Mouse (Mus musculus) retina, adult 2 months (tissue): Measurements from ENCODE around the gene Cmya5.
"Not testable (repeated sequence)": the region's sequence is repeated elsewhere in the genome, so short reads cannot be mapped to it uniquely, and the experiment has no call there.

Experiments used
- DNase-seq: peaks from one replicate; pipeline ENCODE4 v3.0.0-alpha.2; 2012; ENCODE audit warnings: low read depth, low spot score

Gene Cmya5

GRCm38 (mm10) chr13:93122321-93122720 lies 22.2 kb downstream of the Cmya5 start:
- no peak for DNase-seq

GRCm38 (mm10) chr13:93117241-93117640 lies 27.3 kb downstream of the Cmya5 start:
- no peak for DNase-seq

DNA sequence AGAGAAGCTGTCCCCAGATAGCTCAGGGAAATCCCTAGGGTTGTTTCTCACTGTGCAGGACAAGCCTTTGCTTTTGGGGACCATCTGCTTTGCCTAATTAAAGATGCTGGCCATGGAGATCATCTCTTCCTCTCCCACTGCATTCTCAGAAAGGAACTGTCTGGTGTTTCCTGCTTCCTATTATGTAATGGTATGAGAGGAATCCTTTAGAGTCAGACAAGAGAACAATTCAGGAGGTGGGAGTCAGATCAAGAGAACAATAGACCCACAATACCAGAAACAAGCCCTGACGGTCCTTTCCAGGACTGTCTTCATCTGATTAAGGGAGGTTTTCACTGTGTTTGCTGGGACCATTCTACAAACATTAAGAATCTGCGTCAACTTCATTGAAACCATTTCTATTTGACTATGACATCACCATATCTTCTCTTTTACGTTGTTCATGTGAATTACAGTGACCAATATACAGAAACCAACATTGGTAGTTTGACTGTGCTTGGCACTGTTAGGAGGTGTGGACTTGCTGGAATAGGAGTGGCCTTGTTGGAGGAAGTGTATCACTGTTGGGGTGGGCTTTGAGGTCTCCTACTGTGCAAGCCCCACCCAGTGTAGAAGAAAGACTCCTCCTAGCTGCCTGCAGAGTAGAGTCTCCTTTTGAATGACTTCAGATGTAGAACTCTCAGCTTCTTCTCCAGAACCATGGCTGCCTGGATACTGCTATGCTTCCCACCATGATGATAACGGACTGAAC lies 42.0 kb downstream of the Cmya5 start:
- no peak for DNase-seq

DNA sequence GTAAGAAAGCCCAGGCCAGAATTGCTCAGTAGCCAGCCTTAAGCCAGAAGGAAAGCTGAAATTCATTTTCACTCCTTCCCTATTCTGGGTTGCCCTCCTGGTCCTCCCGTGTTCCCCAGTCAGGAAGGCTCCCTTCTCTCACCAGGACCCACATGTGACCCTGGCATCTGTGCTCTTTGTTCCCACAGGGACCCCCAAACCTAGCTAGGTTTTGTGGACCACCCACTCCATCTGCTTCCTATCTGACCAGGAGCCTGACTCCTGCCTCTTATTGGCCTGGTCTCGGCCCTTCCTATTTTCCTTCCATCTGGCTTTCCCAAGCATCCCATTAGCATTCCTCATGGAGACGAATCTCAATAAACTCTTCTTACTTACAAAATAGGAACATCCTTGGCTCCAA lies 45.9 kb downstream of the Cmya5 start:
- no peak for DNase-seq

DNA sequence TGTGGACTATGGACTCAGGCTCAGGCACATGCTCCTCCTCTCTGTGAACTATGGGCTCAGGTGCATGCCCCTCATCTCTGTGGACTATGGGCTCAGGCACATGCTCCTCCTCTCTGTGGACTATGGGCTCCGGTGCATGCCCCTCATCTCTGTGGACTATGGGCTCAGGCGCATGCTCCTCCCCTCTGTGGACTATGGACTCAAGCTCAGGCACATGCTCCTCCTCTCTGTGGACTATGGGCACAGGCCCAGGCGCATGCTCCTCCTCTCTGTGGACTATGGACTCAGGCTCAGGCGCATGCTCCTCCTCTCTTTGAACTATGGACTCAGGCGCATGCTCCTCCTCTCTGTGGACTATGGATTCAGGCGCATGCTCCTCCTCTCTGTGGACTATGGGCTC lies 47.9 kb downstream of the Cmya5 start:
- DNase-seq = no peak

GRCm38 (mm10) chr13:93095097-93095791 lies 49.3 kb downstream of the Cmya5 start:
- no peak for DNase-seq

- no peak for DNase-seq
Measured at GRCm38 (mm10) chr13:93094204-93094935, 50.2 kb downstream of the Cmya5 start.

DNA sequence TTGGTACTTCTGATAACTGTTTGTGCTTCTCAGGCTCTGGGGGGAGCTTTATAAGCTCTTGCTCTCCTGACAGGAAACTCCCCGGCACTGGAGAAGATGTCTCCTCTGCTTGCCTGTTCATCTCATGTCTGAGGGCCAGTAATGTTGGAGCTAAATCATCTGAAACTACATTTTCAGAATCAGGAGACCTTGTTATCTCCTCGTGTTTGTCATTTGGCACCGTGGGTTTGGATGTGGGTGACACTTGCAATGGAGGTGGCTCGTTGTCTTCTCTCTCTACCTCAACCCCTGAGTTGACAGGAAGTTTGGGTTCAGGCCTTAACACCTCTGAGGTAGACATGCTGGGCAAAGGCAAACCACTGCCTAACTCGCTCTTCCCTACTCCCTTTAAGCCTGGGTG lies 50.8 kb downstream of the Cmya5 start:
- no peak for DNase-seq

DNA sequence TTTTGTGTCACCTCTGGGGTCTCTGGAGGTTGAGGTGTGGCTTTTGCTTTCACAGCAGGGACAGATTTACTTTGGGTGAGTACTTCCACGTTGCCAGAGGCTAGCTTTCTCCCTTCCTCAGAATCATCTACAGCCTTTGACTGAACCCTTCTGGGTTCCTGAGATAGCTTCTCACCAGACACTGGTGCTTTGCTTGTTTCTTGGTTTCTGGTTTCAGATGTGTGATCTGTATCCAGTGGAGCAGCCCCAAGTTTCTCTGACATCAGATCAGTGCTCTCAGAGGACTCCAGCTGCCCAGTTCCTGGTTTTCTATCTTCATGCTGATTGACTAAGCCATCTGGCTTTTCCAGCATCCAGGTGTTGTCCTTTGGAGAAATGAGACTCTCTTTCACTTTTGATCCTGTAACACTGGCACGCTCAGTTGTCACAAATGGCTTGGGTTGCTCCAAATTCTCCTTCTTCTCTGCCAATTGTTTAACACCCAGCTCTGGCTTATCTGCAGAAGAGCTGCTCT lies 51.6 kb downstream of the Cmya5 start:
- no peak for DNase-seq

DNA sequence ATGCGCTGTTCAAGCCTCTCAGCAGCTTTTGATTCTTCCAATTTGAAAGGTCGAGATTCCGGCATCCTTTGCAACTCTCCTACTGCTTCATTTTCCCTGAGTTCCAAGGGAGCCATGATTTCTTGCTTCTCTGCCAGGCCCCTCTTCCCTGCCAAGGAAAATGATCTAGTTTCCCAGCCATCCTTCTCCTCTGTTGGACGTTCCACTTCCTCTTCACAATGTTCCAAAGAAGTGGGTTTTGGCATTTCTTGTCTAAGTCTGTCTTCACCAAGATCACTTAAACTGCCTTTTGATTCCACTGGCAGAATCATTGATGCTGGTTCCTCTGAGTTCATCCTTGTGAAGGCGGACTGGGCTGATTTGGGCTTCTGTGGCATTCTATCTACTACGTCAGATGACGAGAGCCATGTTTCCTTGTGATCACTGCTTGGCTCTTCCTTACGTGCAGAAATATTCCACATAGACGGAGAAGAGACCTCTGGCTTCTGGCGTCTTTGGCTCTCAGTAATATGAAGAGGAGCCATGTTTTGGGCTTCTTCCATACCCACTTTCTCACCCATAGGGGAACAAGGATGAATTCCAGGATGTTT lies 52.6 kb downstream of the Cmya5 start:
- no peak for DNase-seq

GRCm38 (mm10) chr13:93091176-93091575 lies 53.3 kb downstream of the Cmya5 start:
- DNase-seq = no peak

- DNase-seq = no peak
Measured at GRCm38 (mm10) chr13:93089481-93089880, 55.0 kb downstream of the Cmya5 start.

DNA sequence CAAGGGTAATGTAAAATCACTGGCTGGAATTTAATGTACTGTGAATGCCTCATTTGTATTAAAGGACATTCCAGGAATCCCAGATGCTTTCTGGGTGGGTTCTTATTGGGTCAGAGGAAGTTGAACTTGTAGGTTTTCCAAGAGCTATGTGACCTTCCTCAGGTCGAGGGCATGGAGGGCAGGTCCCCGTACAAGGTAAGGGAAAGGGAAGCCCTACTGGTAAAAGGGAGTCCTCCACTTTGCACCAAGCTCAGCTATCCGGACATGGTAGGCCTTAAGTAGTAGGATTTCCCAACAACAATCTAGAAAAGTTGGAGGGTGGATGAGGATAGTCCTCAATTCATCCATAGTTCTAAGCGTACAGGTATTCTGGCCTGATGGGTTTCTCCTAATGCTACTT lies 58.8 kb downstream of the Cmya5 start:
- no peak for DNase-seq

DNA sequence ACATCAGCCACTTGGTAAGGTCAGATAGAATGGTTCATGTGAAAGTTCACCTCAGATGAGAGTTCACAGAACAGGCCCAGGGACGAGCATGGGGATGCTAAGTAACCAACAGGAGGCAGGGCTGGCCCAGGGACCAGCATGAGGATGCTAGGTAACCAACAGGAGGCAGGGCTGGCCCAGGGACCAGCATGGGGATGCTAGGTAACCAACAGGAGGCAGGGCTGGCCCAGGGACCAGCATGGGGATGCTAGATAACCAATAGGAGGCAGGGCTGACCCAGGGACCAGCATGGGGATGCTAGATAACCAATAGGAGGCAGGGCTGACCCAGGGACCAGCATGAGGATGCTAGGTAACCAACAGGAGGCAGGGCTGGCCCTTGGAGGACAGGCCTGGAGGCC lies 62.2 kb downstream of the Cmya5 start:
- not testable (repeated sequence) for DNase-seq

- DNase-seq = no peak
Measured at GRCm38 (mm10) chr13:93080859-93081258, 63.7 kb downstream of the Cmya5 start.

GRCm38 (mm10) chr13:93074147-93074641 lies 70.3 kb downstream of the Cmya5 start:
- DNase-seq = no peak

- DNase-seq = no peak
Measured at GRCm38 (mm10) chr13:93073595-93073994, 70.9 kb downstream of the Cmya5 start.

DNA sequence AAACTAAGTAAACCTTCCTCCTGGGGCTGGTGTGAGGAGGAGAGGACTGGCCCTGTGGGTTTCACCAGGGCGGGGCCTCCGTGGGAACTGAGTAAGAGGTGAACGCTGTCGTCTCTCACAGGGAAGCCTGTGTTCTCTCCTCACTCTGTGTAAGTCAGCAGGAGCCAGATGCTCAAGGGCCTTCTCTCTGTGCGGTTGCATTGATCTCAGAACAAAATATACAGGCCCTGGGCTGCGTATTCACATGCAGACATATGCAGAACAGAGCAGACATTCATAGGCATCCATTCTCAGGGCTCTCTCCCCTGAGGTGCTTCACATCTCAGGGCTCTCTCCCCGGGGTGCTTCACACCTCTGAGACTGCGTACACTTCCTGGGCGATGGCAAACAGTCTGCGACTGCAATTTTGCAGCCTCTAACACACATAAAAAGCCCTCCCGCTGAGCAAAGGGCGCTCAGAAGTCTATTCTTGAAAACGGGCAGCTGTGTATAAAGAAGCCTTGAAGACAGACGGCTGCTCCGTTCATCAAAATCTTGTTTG lies 71.6 kb downstream of the Cmya5 start:
- DNase-seq = no peak

DNA sequence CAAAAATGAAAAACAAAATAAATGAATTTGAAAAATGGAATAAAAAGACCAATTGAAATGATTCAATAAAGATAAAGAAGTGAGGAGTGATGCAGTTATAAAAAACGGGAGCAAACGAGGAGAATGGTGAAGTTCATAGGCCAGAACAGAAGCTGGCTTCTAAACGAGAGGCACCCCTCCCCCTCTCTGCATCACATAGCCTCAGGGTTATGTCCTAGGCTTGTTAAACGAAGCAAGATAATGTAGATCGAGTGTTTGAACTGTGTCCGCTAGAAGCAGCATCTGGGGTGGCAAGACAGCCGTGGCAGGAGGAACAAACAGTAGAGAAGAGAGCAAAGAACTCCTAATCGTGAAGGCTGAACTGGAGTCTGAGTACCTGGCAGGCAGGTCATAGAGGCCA lies 74.1 kb downstream of the Cmya5 start:
- no peak for DNase-seq

GRCm38 (mm10) chr13:93069481-93069880 lies 75.0 kb downstream of the Cmya5 start:
- DNase-seq = no peak

DNA sequence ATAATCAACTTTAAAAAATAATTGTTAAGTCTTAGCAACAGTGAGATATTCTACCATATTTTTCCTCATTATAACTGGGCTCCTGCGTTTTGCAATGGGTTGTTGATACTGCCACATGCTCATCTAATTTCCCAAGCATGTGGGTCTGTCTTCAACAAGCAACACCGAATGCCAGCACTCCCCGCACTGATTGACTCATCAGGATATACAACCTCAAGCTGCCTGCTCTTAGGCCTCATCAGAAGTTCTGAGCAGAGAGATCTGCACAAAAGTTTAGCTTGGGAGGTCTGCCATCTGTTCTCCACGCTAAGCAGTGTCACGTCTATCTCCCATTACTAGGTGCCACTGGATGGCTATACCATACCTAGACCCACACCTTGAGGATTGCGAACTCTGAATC lies 76.2 kb downstream of the Cmya5 start:
- DNase-seq = no peak
